15 mouse cellular contexts compared by ENCODE assay signal in the genomic region with DNA sequence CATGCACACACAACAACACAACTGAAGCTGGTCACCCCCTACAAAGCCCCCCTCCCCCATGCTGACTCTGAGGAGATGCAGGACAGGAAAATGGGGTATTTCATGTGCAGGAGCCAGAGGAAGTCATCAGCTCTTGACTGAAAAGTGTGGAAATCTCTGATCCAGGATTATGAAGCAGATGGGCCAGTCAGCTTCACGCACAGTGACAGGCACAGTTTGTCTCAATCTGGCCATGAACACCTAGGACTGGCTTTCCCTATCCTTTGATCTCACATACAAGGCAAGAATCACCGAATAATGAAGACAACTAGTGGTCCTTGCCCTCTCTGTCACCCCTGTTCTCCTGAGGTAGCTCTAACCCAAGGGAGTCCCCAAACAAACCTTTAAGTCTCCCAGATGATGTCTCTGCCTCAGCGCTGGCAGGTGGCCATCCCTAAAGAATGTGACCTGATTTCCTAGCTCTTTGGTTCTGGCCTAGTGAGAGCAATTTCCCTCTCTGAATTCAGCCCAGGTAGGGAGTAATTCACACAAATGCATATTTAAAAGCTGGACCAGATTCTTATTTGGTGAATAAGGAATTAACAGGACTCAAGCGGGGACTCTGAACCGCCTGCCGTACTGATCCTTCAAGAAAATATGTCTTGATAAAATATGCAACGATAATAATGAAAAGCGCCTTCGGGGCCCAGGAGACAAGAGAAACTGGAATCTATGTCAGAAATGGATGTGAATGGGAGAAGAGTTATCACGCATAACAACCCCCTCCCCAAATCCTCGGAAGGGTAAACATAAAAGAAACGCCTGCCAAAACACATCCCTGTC. TPM values are rescaled to one million over a fixed set of nuclear protein-coding genes. Genes with fewer than 3 reads are reported as not detected.
DNase-seq lines count a peak whose midpoint lies in the region; ATAC-seq lines count a peak whose summit lies in the region.
"Had no signal": no experiment of that assay in that cellular context is flagged by ENCODE, and none has a peak within 500 bp of the region (broad histone marks: within the 10 kb centered on the region; RNA-seq: fewer than 3 reads in every experiment).

No protein-coding gene starts in this region.

- peaks cover 9% of the 10 kb centered on the region for H3K27me3 ChIP-seq in forebrain, embryonic 12.5 days
- H3K27me3 ChIP-seq in forebrain, embryonic 10.5 days (ENCODE audit: poor library complexity, severe bottlenecking) = peaks cover 11% of the 10 kb centered on the region
- H3K27me3 ChIP-seq in hindbrain, embryonic 16.5 days (replicated peaks; ENCODE audit: control insufficient read depth, insufficient read depth, low read length) = no peaks in the 10 kb centered on the region
- H3K27me3 ChIP-seq in hindbrain, embryonic 10.5 days (ENCODE audit: insufficient read depth, poor library complexity, severe bottlenecking) = peaks cover 11% of the 10 kb centered on the region
- H3K27me3 ChIP-seq in neural tube, embryonic 14.5 days (ENCODE audit: control insufficient read depth, insufficient read depth, low read length) = no peaks in the 10 kb centered on the region
- H3K27me3 ChIP-seq: heart, embryonic 13.5 days; lung, embryonic 15.5 days had no signal

- ATAC-seq in forebrain, embryonic 12.5 days (ENCODE audit: low FRiP score) = no peak
- no peak for ATAC-seq in hindbrain, embryonic 16.5 days
- no peak for ATAC-seq in neural tube, embryonic 14.5 days (ENCODE audit: low read depth)

- H3K9ac ChIP-seq in forebrain, embryonic 12.5 days = no peak overlapping the region
- H3K9ac ChIP-seq in hindbrain, embryonic 16.5 days (ENCODE audit: low read depth, low read length) = no peak overlapping the region
- H3K9ac ChIP-seq in neural tube, embryonic 14.5 days (replicated peaks; ENCODE audit: low read depth, low read length) = no peak overlapping the region
- H3K9ac ChIP-seq: heart, embryonic 13.5 days; lung, embryonic 15.5 days had no signal

- no peaks in the 10 kb centered on the region for H3K9me3 ChIP-seq in forebrain, embryonic 12.5 days
- H3K9me3 ChIP-seq in forebrain, embryonic 10.5 days = no peaks in the 10 kb centered on the region
- H3K9me3 ChIP-seq in hindbrain, embryonic 16.5 days (ENCODE audit: control insufficient read depth, low read length) = no peaks in the 10 kb centered on the region
- no peaks in the 10 kb centered on the region for H3K9me3 ChIP-seq in hindbrain, embryonic 10.5 days
- H3K9me3 ChIP-seq in neural tube, embryonic 14.5 days (ENCODE audit: control insufficient read depth, low read length) = no peaks in the 10 kb centered on the region
- H3K9me3 ChIP-seq: heart, embryonic 13.5 days; lung, embryonic 15.5 days had no signal

- 0 out of 2 replicates have a peak overlapping the region, but pooled peaks have one; percentile 13 for H3K27ac ChIP-seq in forebrain, embryonic 12.5 days
- H3K27ac ChIP-seq in forebrain, embryonic 10.5 days = no peak overlapping the region
- peak overlapping the region; percentile 52; the same call in 1 of the 2 replicates for H3K27ac ChIP-seq in hindbrain, embryonic 16.5 days (ENCODE audit: low read depth, low read length)
- no peak overlapping the region for H3K27ac ChIP-seq in hindbrain, embryonic 10.5 days
- H3K27ac ChIP-seq in neural tube, embryonic 14.5 days (ENCODE audit: low read depth, low read length) = peak overlapping the region; percentile 2; the same call in 1 of the 2 replicates
- H3K27ac ChIP-seq: heart, embryonic 13.5 days; lung, embryonic 15.5 days had no signal

- H3K4me2 ChIP-seq in forebrain, embryonic 12.5 days = no peak overlapping the region
- no peak overlapping the region for H3K4me2 ChIP-seq in hindbrain, embryonic 16.5 days (ENCODE audit: low read length)
- no peak overlapping the region for H3K4me2 ChIP-seq in neural tube, embryonic 14.5 days (ENCODE audit: low read depth, low read length)
- H3K4me2 ChIP-seq: heart, embryonic 13.5 days; liver, embryonic 11.5 days; lung, embryonic 15.5 days had no signal

- DNase-seq in forebrain, embryonic 10.5 days (ENCODE audit: extremely low spot score, low spot score) = no peak
- no peak for DNase-seq in hindbrain, embryonic 10.5 days (ENCODE audit: low spot score)
- DNase-seq in cerebellum, postnatal 25 days = peak; percentile 85 to 87
- DNase-seq in spleen, adult 12 weeks (ENCODE audit: low spot score) = no peak
- DNase-seq in kidney, postnatal 25 days = no peak
- DNase-seq: adrenal gland, adult 2 months; gastrocnemius, postnatal 14 days; layer of hippocampus, adult 9-11 months; retina, postnatal 1 day had no signal

- H3K4me1 ChIP-seq in forebrain, embryonic 12.5 days = peaks cover 6% of the 10 kb centered on the region; the same call in 1 of the 2 replicates
- peaks cover 13% of the 10 kb centered on the region for H3K4me1 ChIP-seq in forebrain, embryonic 10.5 days
- H3K4me1 ChIP-seq in hindbrain, embryonic 16.5 days (ENCODE audit: control insufficient read depth, insufficient read depth, low read depth, low read length) = peaks cover 5% of the 10 kb centered on the region
- peaks cover 2% of the 10 kb centered on the region; the same call in 1 of the 2 replicates for H3K4me1 ChIP-seq in hindbrain, embryonic 10.5 days (replicated peaks)
- no peaks in the 10 kb centered on the region for H3K4me1 ChIP-seq in neural tube, embryonic 14.5 days (ENCODE audit: control insufficient read depth, insufficient read depth, low read length)

- H3K4me3 ChIP-seq in forebrain, embryonic 12.5 days (replicated peaks) = no peak overlapping the region
- no peak overlapping the region for H3K4me3 ChIP-seq in forebrain, embryonic 10.5 days
- no peak overlapping the region for H3K4me3 ChIP-seq in hindbrain, embryonic 16.5 days (ENCODE audit: low read length)
- no peak overlapping the region for H3K4me3 ChIP-seq in hindbrain, embryonic 10.5 days
- no peak overlapping the region for H3K4me3 ChIP-seq in neural tube, embryonic 14.5 days (ENCODE audit: low read depth, low read length)
- H3K4me3 ChIP-seq: heart, embryonic 13.5 days; lung, embryonic 15.5 days had no signal

- WGBS in forebrain, embryonic 12.5 days = 79% methylated on average over 12 of the region's 12 CpGs
- WGBS in forebrain, embryonic 10.5 days = 90% methylated on average over 12 of the region's 12 CpGs
- WGBS in hindbrain, embryonic 16.5 days = 66% methylated on average over 12 of the region's 12 CpGs
- WGBS in hindbrain, embryonic 10.5 days = 89% methylated on average over 12 of the region's 12 CpGs
- WGBS in neural tube, embryonic 14.5 days = 68% methylated on average over 12 of the region's 12 CpGs

- no peaks in the 10 kb centered on the region for H3K36me3 ChIP-seq in forebrain, embryonic 12.5 days (replicated peaks)
- H3K36me3 ChIP-seq in forebrain, embryonic 10.5 days (replicated peaks) = no peaks in the 10 kb centered on the region
- H3K36me3 ChIP-seq in hindbrain, embryonic 16.5 days (ENCODE audit: control insufficient read depth, insufficient read depth, low read length) = no peaks in the 10 kb centered on the region
- H3K36me3 ChIP-seq in hindbrain, embryonic 10.5 days = no peaks in the 10 kb centered on the region
- H3K36me3 ChIP-seq in neural tube, embryonic 14.5 days (ENCODE audit: control insufficient read depth, insufficient read depth, low read length) = no peaks in the 10 kb centered on the region
- H3K36me3 ChIP-seq: heart, embryonic 13.5 days; lung, embryonic 15.5 days had no signal

RNA-seq across cellular contexts. Expression of a gene that starts 6.0 kb away (rescaled TPM):
- polyA plus RNA-seq in forebrain, embryonic 12.5 days (2016; fragmentation: Nextera tagmentation; extraction: Ambion mirVana) = 13.4 and 15.4 TPM in 2 replicates
- 8.3 and 10.2 TPM in 2 replicates for polyA plus RNA-seq in forebrain, embryonic 10.5 days (2016; fragmentation: Nextera tagmentation; extraction: Ambion mirVana)
- polyA plus RNA-seq in hindbrain, embryonic 16.5 days (2015; fragmentation: Nextera tagmentation; extraction: Ambion mirVana) = 21.1 and 24.3 TPM in 2 replicates
- 4.9 and 7.6 TPM in 2 replicates for polyA plus RNA-seq in hindbrain, embryonic 10.5 days (2016; fragmentation: Nextera tagmentation; extraction: Ambion mirVana)
- polyA plus RNA-seq in neural tube, embryonic 14.5 days (2014; fragmentation: Nextera tagmentation; extraction: Ambion mirVana) = 20.0 and 20.4 TPM in 2 replicates

Comparison
In these comparisons a context has a peak if more than half of its experiments do, and no peak if none do; other contexts are left out.
1. H3K27ac ChIP-seq: peak in forebrain, embryonic 12.5 days (single experiment), hindbrain, embryonic 16.5 days (single experiment) and neural tube, embryonic 14.5 days (single experiment); none in forebrain, embryonic 10.5 days (single experiment) and hindbrain, embryonic 10.5 days (single experiment).
2. DNase-seq: peak in cerebellum, postnatal 25 days (2 of 2); none in forebrain, embryonic 10.5 days (single experiment), hindbrain, embryonic 10.5 days (single experiment), spleen, adult 12 weeks (single experiment) and kidney, postnatal 25 days (0 of 2).